Mouse (Mus musculus) testis, adult 2 months (tissue): ENCODE results near the gene Chrne.

Source experiments
- CTCF ChIP-seq: fragments of 200-500 bp; IDR thresholded peaks from 2 replicates; pipeline ENCODE4 v1.5.1; 2012; ENCODE audit warnings: low read depth, mild to moderate bottlenecking, inconsistent platforms, low read length, moderate library complexity; ENCODE audit not compliant: control insufficient read depth, insufficient read depth, insufficient replicate concordance
- POLR2A ChIP-seq: fragments of 200-500 bp; IDR thresholded peaks from 2 replicates; pipeline ENCODE4 v1.6.1; 2012; ENCODE audit warnings: low read depth, mild to moderate bottlenecking, inconsistent platforms, low read length, moderate library complexity; ENCODE audit not compliant: control insufficient read depth

GRCm38 (mm10) chr11:70650322-70651175 is 31.5 kb upstream of the Chrne start:
- no peak for TF ChIP-seq POLR2A
- no peak for TF ChIP-seq CTCF
